Mouse (Mus musculus): ENCODE measurements around the gene Mgat4d. TPM values are rescaled to one million over a fixed set of nuclear protein-coding genes. Genes with fewer than 3 reads are reported as not detected.
A peak's percentile ranks its signal among the peaks of the same experiment; 100 is the strongest.
"Not testable (repeated sequence)": the region's sequence is repeated elsewhere in the genome, so short reads cannot be mapped to it uniquely, and the experiment has no call there.

The Mgat4d gene
- polyA plus RNA-seq (2016; fragmentation: Nextera tagmentation; extraction: Ambion mirVana) = not detected in 2 replicates

DNA sequence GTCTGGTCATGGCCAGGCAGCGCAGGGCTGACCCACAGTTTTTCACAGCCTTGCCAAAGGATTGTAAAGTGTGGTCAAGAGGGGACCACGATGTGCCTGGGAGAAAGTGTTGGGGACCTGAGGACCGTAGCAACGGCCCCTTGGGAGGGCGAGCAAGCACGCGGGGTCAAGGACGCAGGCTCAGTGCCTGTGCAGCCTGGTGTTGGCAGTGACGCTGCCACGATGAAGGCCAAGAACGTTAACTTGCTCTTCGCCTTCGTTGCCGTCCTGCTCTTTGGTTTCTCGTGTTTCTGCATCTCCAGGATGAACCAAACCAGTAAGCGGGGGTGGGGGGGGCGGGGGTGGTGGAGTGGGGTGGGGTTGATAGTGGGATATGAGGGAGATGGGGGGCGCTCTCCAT lies at the start of gene Mgat4d:
Gene Mgat4d, plus strand, starts transcription at position 209 of the 400 bp plus-strand sequence.
- no peak within 1 kb of the TSS for H3K4me2 ChIP-seq (replicated peaks)
- 77% methylated on average over 18 of the region's 18 CpGs for WGBS
- H3K36me3 ChIP-seq = no peaks in the 10 kb centered on the region
- no peak within 1 kb of the TSS for H3K4me3 ChIP-seq
- H3K27ac ChIP-seq = no peak within 1 kb of the TSS
- ATAC-seq (ENCODE audit: low FRiP score, low read depth) = no peak
- no peak within 1 kb of the TSS for H3K9ac ChIP-seq
- no peaks in the 10 kb centered on the region for H3K27me3 ChIP-seq (replicated peaks)
- H3K4me1 ChIP-seq = no peaks in the 10 kb centered on the region
- no peaks in the 10 kb centered on the region for H3K9me3 ChIP-seq

GRCm38 (mm10) chr8:83300135-83300534 lies 48.1 kb upstream of the Mgat4d start:
- 70% methylated on average over 1 of the region's 1 CpGs for WGBS
- H3K27ac ChIP-seq = no peak overlapping the region

GRCm38 (mm10) chr8:83304946-83305345 lies 43.3 kb upstream of the Mgat4d start:
- H3K4me1 ChIP-seq = no peaks in the 10 kb centered on the region
- no peaks in the 10 kb centered on the region for H3K9me3 ChIP-seq
- ATAC-seq (ENCODE audit: low FRiP score, low read depth) = no peak
- H3K9ac ChIP-seq = no peak overlapping the region
- H3K27ac ChIP-seq = no peak overlapping the region
- 90% methylated on average over 1 of the region's 1 CpGs for WGBS
- no peaks in the 10 kb centered on the region for H3K27me3 ChIP-seq (replicated peaks)
- no peaks in the 10 kb centered on the region for H3K36me3 ChIP-seq
- no peak overlapping the region for H3K4me3 ChIP-seq
- no peak overlapping the region for H3K4me2 ChIP-seq (replicated peaks)

More at GRCm38 (mm10) chr8:83300135-83300534, 48.1 kb upstream of the Mgat4d start:
- H3K9ac ChIP-seq = no peak overlapping the region
- no peak for ATAC-seq (ENCODE audit: low FRiP score, low read depth)
- no peak overlapping the region for H3K4me3 ChIP-seq
- no peaks in the 10 kb centered on the region for H3K27me3 ChIP-seq (replicated peaks)
- no peaks in the 10 kb centered on the region for H3K9me3 ChIP-seq
- H3K36me3 ChIP-seq = no peaks in the 10 kb centered on the region
- no peak overlapping the region for H3K4me2 ChIP-seq (replicated peaks)
- H3K4me1 ChIP-seq = no peaks in the 10 kb centered on the region

- no peaks in the 10 kb centered on the region for H3K27me3 ChIP-seq (replicated peaks)
- 93% methylated on average over 6 of the region's 6 CpGs for WGBS
- no peaks in the 10 kb centered on the region for H3K4me1 ChIP-seq
- H3K4me2 ChIP-seq (replicated peaks) = no peak overlapping the region
- H3K4me3 ChIP-seq = no peak overlapping the region
- H3K27ac ChIP-seq = no peak overlapping the region
- ATAC-seq (ENCODE audit: low FRiP score, low read depth) = no peak
- H3K9me3 ChIP-seq = no peaks in the 10 kb centered on the region
- no peak overlapping the region for H3K9ac ChIP-seq
- peaks cover 9% of the 10 kb centered on the region; the same call in 1 of the 2 replicates for H3K36me3 ChIP-seq
These were observed 38.4 kb upstream of the Mgat4d start for GRCm38 (mm10) chr8:83309836-83310235.

DNA sequence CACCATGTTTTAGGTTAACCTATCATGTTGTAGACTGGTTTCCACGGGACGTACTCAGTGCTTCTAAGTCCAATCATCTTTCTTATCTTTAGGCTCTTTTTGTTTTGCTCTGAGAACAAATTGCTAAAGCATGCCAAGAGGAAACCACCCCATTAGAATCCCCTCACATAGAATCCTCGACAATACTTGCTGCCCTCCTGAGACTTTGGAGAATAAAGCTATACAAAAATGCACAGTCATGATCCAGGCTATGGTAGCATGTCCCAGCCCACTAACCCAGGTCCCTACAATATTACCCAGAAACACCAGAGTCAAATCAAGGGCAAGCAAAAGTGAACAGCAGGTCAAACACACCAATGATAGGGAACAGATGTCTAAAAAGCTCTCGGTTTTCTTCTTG lies 33.2 kb upstream of the Mgat4d start:
- not testable (repeated sequence) for H3K9me3 ChIP-seq; H3K9ac ChIP-seq; H3K27ac ChIP-seq; H3K4me1 ChIP-seq; H3K27me3 ChIP-seq (replicated peaks); H3K4me2 ChIP-seq (replicated peaks); H3K4me3 ChIP-seq; ATAC-seq (ENCODE audit: low FRiP score, low read depth)
- WGBS = 89% methylated on average over 4 of the region's 4 CpGs
- H3K36me3 ChIP-seq = peaks cover 37% of the 10 kb centered on the region

DNA sequence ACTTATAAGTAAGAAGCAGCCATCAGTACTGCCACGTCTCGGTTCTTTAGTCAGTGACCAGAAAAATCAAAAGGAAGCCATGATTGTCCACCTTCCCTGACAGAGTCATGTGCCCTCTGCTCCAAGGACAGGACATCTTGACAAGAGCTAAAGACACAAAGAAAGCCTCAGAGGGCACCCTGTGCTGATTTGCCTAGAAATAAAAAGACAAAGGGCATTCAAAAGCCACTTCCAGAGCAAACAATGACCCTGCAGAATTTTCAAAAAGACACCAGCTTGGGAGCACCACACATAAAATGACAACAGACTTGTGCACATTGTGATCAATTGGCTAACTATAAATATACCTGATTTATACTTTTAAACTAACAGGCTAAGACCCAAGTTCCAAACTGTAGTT lies 32.6 kb upstream of the Mgat4d start:
- 84% methylated on average over 2 of the region's 2 CpGs for WGBS
- H3K36me3 ChIP-seq = peaks cover 42% of the 10 kb centered on the region

GRCm38 (mm10) chr8:83320543-83320942 lies 27.7 kb upstream of the Mgat4d start:
- no peak overlapping the region for H3K4me3 ChIP-seq
- ATAC-seq (ENCODE audit: low FRiP score, low read depth) = no peak
- no peaks in the 10 kb centered on the region for H3K27me3 ChIP-seq (replicated peaks)
- 78% methylated on average over 3 of the region's 3 CpGs for WGBS
- H3K9ac ChIP-seq = no peak overlapping the region
- H3K9me3 ChIP-seq = no peaks in the 10 kb centered on the region
- H3K4me1 ChIP-seq = no peaks in the 10 kb centered on the region
- no peak overlapping the region for H3K27ac ChIP-seq
- H3K36me3 ChIP-seq = peaks cover 47% of the 10 kb centered on the region
- H3K4me2 ChIP-seq (replicated peaks) = no peak overlapping the region

More for the DNA sequence above, 32.6 kb upstream of the Mgat4d start:
- Histone ChIP-seq H3K9me3 (no peaks in the 10 kb centered on the region), H3K4me3 (no peak overlapping the region), H3K27me3 (replicated peaks) (no peaks in the 10 kb centered on the region), H3K4me1 (no peaks in the 10 kb centered on the region), H3K27ac (no peak overlapping the region), H3K4me2 (replicated peaks) (no peak overlapping the region), H3K9ac (no peak overlapping the region)
- ATAC-seq (ENCODE audit: low FRiP score, low read depth) = no peak

GRCm38 (mm10) chr8:83322374-83322773 lies 25.9 kb upstream of the Mgat4d start:
- Histone ChIP-seq H3K27ac (no peak overlapping the region), H3K9me3 (no peaks in the 10 kb centered on the region), H3K4me1 (no peaks in the 10 kb centered on the region), H3K4me2 (replicated peaks) (no peak overlapping the region), H3K27me3 (replicated peaks) (no peaks in the 10 kb centered on the region), H3K36me3 (peaks cover 31% of the 10 kb centered on the region), H3K9ac (no peak overlapping the region), H3K4me3 (no peak overlapping the region)
- 93% methylated on average over 6 of the region's 6 CpGs for WGBS
- no peak for ATAC-seq (ENCODE audit: low FRiP score, low read depth)

- WGBS = 79% methylated on average over 2 of the region's 2 CpGs
- ATAC-seq (ENCODE audit: low FRiP score, low read depth) = no peak
- no peaks in the 10 kb centered on the region for H3K9me3 ChIP-seq
- no peaks in the 10 kb centered on the region for H3K27me3 ChIP-seq (replicated peaks)
- H3K27ac ChIP-seq = no peak overlapping the region
- H3K4me2 ChIP-seq (replicated peaks) = no peak overlapping the region
- H3K9ac ChIP-seq = no peak overlapping the region
- peaks cover 36% of the 10 kb centered on the region for H3K36me3 ChIP-seq
- no peak overlapping the region for H3K4me3 ChIP-seq
- no peaks in the 10 kb centered on the region for H3K4me1 ChIP-seq
These were observed 25.2 kb upstream of the Mgat4d start for GRCm38 (mm10) chr8:83323056-83323455.

- WGBS = 90% methylated on average over 5 of the region's 5 CpGs
- ATAC-seq (ENCODE audit: low FRiP score, low read depth) = no peak
- Histone ChIP-seq H3K27ac (no peak overlapping the region), H3K4me1 (peaks cover 2% of the 10 kb centered on the region; the same call in 1 of the 2 replicates), H3K27me3 (replicated peaks) (no peaks in the 10 kb centered on the region), H3K9me3 (no peaks in the 10 kb centered on the region), H3K9ac (no peak overlapping the region), H3K4me3 (no peak overlapping the region), H3K4me2 (replicated peaks) (no peak overlapping the region), H3K36me3 (peaks cover 10% of the 10 kb centered on the region)
These were observed 20.4 kb upstream of the Mgat4d start for GRCm38 (mm10) chr8:83327889-83328288.

- H3K4me3 ChIP-seq = peak overlapping the region; percentile 66
- no peak overlapping the region for H3K27ac ChIP-seq
- H3K9me3 ChIP-seq = no peaks in the 10 kb centered on the region
- 10% methylated on average over 7 of the region's 7 CpGs for WGBS
- no peaks in the 10 kb centered on the region for H3K27me3 ChIP-seq (replicated peaks)
- peaks cover 4% of the 10 kb centered on the region; the same call in 1 of the 2 replicates for H3K4me1 ChIP-seq
- peaks cover 10% of the 10 kb centered on the region for H3K36me3 ChIP-seq
- peak overlapping the region; percentile 82 for H3K4me2 ChIP-seq (replicated peaks)
- ATAC-seq (ENCODE audit: low FRiP score, low read depth) = peak; percentile 22
- H3K9ac ChIP-seq = peak overlapping the region; percentile 71
These were observed 16.7 kb upstream of the Mgat4d start for GRCm38 (mm10) chr8:83331567-83331898.

- ATAC-seq (ENCODE audit: low FRiP score, low read depth) = peak; percentile 98
- Histone ChIP-seq H3K4me3 (peak within 1 kb of the TSS; percentile 66), H3K9me3 (no peaks in the 10 kb centered on the region), H3K4me1 (peaks cover 4% of the 10 kb centered on the region; the same call in 1 of the 2 replicates), H3K27ac (peak within 1 kb of the TSS; percentile 29; the same call in 1 of the 2 replicates), H3K9ac (peak within 1 kb of the TSS; percentile 71), H3K36me3 (peaks cover 10% of the 10 kb centered on the region), H3K27me3 (replicated peaks) (no peaks in the 10 kb centered on the region), H3K4me2 (replicated peaks) (peak within 1 kb of the TSS; percentile 82)
- WGBS = under 1% methylated on average over 76 of the region's 85 CpGs
These were observed 16.2 kb upstream of the Mgat4d start, which contains the start of gene Elmod2 for GRCm38 (mm10) chr8:83331899-83332697. Gene Elmod2, minus strand, starts transcription at chr8:83332486.

Measured in neural tube, embryonic 12.5 days (tissue).